Mouse (Mus musculus) megakaryocyte, embryonic 14.5 days (primary cell): ENCODE results near the gene Kcnb1. TPM values are rescaled to one million over a fixed set of nuclear protein-coding genes. Genes with fewer than 3 reads are reported as not detected.
A peak's percentile ranks its signal among the peaks of the same experiment; 100 is the strongest.
"Not testable (repeated sequence)": the region's sequence is repeated elsewhere in the genome, so short reads cannot be mapped to it uniquely, and the experiment has no call there.

ENCODE experiments used
- H3K27me3 ChIP-seq: replicated peaks from 2 replicates; pipeline ENCODE3; 2012; ENCODE audit warnings: inconsistent platforms
- H3K36me3 ChIP-seq: replicated peaks from 2 replicates; pipeline ENCODE3; 2012; ENCODE audit warnings: low read length, inconsistent platforms, mixed read lengths
- H3K4me1 ChIP-seq: 2 replicates; pipeline ENCODE4 v1.6.1; 2012; ENCODE audit warnings: inconsistent platforms
- H3K4me3 ChIP-seq: replicated peaks from 2 replicates; pipeline ENCODE3; 2012; ENCODE audit warnings: moderate library complexity, mild to moderate bottlenecking, inconsistent platforms
- H3K9me3 ChIP-seq: 2 replicates; pipeline ENCODE4 v1.6.1; 2012; ENCODE audit warnings: inconsistent platforms
- FLI1 ChIP-seq: IDR thresholded peaks from 2 replicates; pipeline ENCODE4 v1.6.1; 2012; ENCODE audit warnings: low read length, inconsistent platforms, mixed read lengths
- GATA1 ChIP-seq: IDR thresholded peaks from 3 replicates; pipeline ENCODE4 v1.6.1; 2012; ENCODE audit warnings: mixed read lengths, low read length, inconsistent platforms, borderline replicate concordance
- polyA plus RNA-seq: library from polyadenylated mRNA; stranded (reverse); fragments of >175 nt; gene quantifications from 2 replicates; pipeline ENCODE4 v1.2.3, GENCODE M21; 2012; ENCODE audit warnings: low replicate concordance; ENCODE audit not compliant: insufficient read depth

The Kcnb1 gene
- polyA plus RNA-seq, 1 experiment, result 0.02 TPM

GRCm38 (mm10) chr2:167208984-167209383 lies 19.0 kb upstream of the Kcnb1 start:
- peaks cover 76% of the 10 kb centered on the region for H3K27me3 ChIP-seq
- H3K36me3 ChIP-seq, result no peaks in the 10 kb centered on the region
- H3K9me3 ChIP-seq, result peaks cover 7% of the 10 kb centered on the region
- H3K4me3 ChIP-seq, result no peak overlapping the region
- no peaks in the 10 kb centered on the region for H3K4me1 ChIP-seq
- TF ChIP-seq GATA1 (no peak), FLI1 (no peak)

- no peaks in the 10 kb centered on the region for H3K9me3 ChIP-seq
- H3K4me1 ChIP-seq, result no peaks in the 10 kb centered on the region
- TF ChIP-seq GATA1 (no peak), FLI1 (no peak)
- peaks cover 78% of the 10 kb centered on the region for H3K27me3 ChIP-seq
- H3K4me3 ChIP-seq, result no peak overlapping the region
- no peaks in the 10 kb centered on the region for H3K36me3 ChIP-seq
These were observed 16.1 kb upstream of the Kcnb1 start for GRCm38 (mm10) chr2:167205918-167206629.

GRCm38 (mm10) chr2:167204686-167205085 lies 14.7 kb upstream of the Kcnb1 start:
- not testable (repeated sequence) for H3K4me1 ChIP-seq, H3K4me3 ChIP-seq, H3K9me3 ChIP-seq, H3K36me3 ChIP-seq
- peaks cover 79% of the 10 kb centered on the region for H3K27me3 ChIP-seq

DNA sequence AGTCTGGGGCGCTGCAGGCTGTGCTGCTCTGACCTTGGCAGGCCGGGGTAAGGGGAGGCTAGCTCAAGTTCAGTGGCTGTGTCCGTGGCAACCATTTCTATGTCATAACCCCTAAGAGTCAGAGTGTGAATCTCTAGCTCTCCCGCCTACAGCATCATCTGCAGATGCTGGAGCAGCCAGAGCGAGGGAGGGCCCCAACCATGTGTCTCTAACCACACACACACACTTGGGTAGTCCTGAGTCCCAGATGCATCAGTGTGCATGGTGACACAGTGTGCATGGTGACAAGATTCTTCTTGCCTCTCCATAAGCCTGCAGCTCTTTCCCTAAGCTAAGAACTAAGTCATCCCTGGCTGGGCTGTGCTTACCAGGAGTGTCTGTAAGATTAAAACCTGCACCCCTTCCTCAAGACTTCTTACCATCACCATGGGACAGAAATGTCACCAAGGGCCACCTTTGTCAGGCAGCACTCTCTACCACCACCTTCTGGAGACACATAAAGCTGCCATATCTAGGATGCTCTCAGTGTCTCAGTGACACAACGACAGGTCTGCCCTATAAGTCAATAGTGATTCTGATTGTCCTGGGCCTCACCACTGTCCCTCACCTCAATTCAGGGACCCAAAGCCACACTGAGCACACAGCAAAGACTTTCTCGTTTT lies 13.7 kb upstream of the Kcnb1 start:
- Histone ChIP-seq H3K4me3 (no peak overlapping the region), H3K36me3 (no peaks in the 10 kb centered on the region), H3K9me3 (no peaks in the 10 kb centered on the region), H3K27me3 (peaks cover 83% of the 10 kb centered on the region), H3K4me1 (no peaks in the 10 kb centered on the region)
- no peak for TF ChIP-seq GATA1
- TF ChIP-seq FLI1, result no peak

DNA sequence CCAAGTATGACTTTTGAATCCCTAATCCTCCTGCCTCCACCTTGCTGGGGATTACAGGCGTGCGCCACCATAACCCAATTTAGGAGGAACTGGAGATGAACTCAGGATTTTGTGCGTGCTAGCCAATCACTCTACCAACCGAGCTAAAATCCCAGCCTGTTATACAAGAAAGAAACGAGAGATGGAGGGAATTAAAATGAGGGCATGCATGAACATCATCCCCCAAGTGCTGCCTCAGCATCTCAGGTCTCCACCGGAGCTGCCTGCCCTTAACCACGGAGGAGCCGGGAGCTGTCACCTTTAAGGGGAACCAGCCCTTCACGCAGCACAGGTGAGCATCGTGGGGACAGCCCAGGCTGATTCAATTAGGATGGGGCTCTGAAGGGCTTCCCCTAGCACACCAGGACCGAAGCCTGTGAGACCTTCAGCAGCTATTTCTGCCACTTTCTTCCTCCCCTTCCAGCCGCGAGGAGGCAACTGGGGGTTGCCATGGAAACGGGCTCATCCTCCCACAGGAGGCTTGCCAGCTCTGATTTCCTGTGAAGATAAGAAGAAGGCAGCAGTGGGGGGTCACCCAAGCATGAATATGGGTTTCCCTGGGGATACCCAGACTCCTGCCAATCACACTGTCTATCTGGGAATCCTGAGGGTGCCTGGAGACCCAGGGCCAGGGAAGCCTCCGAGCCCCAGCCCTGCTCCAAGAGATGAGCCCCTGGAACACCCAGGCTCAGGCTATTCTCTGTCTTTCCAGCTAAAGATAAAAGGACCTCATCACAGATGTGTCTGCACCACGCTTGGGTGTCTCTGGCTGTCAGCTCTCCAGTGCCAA lies 11.7 kb upstream of the Kcnb1 start:
- TF ChIP-seq FLI1, result no peak
- H3K4me3 ChIP-seq, result no peak overlapping the region
- H3K36me3 ChIP-seq, result no peaks in the 10 kb centered on the region
- H3K27me3 ChIP-seq, result peaks cover 74% of the 10 kb centered on the region
- no peaks in the 10 kb centered on the region for H3K4me1 ChIP-seq
- H3K9me3 ChIP-seq, result no peaks in the 10 kb centered on the region

DNA sequence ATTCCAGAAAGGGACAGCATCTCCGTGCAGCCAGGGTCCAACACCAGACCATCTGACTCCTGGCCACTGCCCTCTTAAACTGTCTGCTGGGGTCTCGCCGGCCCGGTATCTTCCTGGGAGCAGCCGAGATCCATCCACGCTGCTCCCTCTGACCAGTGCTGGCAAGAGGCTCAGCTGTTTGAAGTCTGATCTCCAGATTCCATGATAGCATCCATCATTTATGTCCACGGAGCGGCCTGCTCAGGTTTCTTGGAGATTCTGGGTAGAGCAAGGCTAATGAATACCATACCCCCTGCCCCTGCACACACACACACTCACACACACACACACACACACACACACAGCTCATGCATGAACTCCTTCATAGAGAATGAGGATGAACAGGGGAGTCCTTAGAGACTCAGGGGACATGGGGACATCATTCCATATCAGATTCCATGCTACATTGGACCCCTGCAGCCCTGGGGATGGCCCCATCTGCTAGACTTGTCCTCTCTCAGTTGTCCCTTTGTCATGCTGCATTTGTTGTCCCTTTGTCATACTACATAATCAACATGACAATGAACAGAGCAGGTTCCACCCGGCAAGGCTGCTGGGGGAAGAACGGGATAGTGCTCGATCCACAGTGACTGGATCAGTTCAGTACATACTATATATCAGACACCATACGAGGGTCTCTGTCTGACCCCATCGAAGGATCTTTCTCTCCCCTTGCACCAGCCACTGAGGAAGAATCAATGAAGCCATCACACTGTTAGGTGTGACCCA lies 8.9 kb upstream of the Kcnb1 start:
- no peaks in the 10 kb centered on the region for H3K36me3 ChIP-seq
- H3K4me3 ChIP-seq, result no peak overlapping the region
- H3K4me1 ChIP-seq, result no peaks in the 10 kb centered on the region
- TF ChIP-seq GATA1 (no peak), FLI1 (no peak)
- H3K27me3 ChIP-seq, result peaks cover 72% of the 10 kb centered on the region
- no peaks in the 10 kb centered on the region for H3K9me3 ChIP-seq

GRCm38 (mm10) chr2:167193361-167193760 lies 3.4 kb upstream of the Kcnb1 start:
- Histone ChIP-seq H3K9me3 (peaks cover 4% of the 10 kb centered on the region; the same call in 1 of the 2 replicates), H3K4me3 (peak overlapping the region; percentile 19), H3K27me3 (peaks cover 73% of the 10 kb centered on the region), H3K4me1 (peaks cover 15% of the 10 kb centered on the region), H3K36me3 (no peaks in the 10 kb centered on the region)
- no peak for TF ChIP-seq GATA1
- TF ChIP-seq FLI1, result no peak

DNA sequence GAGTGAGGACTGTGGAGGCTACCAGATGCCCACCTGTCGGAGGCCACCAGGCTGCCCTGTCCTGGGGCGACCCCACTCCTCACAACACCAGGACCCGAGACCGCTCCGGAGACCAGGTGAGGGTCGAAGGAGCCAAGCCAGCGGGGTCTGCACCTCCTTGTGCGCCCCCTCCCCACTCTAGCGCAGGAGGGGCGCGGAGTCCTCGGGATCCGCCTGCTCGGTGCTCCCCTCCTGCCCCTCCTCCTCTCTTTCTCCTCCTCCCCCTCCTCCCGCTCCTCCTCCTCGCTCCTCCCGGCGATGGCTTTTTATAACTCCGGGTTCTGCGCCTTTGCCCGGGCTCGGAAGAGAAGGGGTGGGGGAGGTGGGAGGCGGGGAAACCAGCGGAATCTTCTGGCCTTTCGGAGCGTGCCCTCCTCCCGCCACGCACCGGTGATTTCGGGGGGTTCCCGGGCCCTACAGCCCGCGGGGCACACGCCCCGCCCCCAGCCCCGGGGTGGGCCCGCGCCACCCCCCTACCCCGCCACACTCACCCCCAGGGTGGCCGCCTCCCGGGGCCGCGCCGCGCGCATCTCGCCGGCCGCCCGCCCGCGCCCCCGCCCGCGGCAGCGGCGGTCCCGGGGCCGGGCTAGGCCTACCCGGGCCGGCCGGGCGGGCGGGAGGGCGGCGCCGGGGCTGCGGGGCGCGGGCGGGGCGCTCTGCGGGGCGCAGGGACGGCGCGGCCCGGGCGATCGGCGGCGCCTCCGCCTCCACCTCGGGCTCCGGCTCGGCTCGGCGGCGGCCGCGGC lies 472 bp downstream of the Kcnb1 start:
- H3K9me3 ChIP-seq, result peaks cover 8% of the 10 kb centered on the region
- TF ChIP-seq FLI1 (no peak), GATA1 (no peak)
- no peaks in the 10 kb centered on the region for H3K36me3 ChIP-seq
- H3K4me3 ChIP-seq, result peak overlapping the region; percentile 92
- peaks cover 17% of the 10 kb centered on the region for H3K4me1 ChIP-seq
- H3K27me3 ChIP-seq, result peaks cover 89% of the 10 kb centered on the region
